19 mouse cellular contexts compared by ENCODE assay signal in the genomic region with DNA sequence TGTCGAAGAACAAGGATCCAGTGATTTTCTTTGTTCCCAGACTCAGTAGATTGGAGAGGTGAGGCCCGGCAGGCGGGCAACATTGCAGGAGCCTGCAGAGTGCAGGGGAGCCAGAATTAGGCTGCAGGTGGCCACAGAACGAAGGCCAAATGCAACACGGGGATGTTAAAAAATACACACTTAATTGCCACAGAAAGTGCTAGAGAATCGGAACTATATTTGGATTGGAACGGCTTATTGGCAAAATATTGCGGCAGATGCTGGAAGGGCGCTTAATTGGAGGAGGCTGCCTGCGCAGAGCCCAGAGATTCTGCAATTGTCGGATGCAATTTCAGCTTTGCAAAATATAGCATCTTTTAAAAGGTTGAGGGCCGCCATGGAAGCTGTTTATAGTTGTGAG. TPM values are rescaled to one million over a fixed set of nuclear protein-coding genes. Genes with fewer than 3 reads are reported as not detected.
DNase-seq lines count a peak whose midpoint lies in the region; ATAC-seq and TF ChIP-seq lines count a peak whose summit lies in the region.
"Had no signal": no experiment of that assay in that cellular context is flagged by ENCODE, and none has a peak within 500 bp of the region (broad histone marks: within the 10 kb centered on the region; RNA-seq: fewer than 3 reads in every experiment).

No protein-coding gene starts in this region.

- no peaks in the 10 kb centered on the region for H3K27me3 ChIP-seq in forebrain, embryonic 14.5 days (replicated peaks; ENCODE audit: control insufficient read depth, insufficient read depth, low read length)
- H3K27me3 ChIP-seq in forebrain, embryonic 13.5 days: no peaks in the 10 kb centered on the region
- H3K27me3 ChIP-seq in intestine, postnatal 0 days (replicated peaks; ENCODE audit: control insufficient read depth, insufficient read depth, low read length): no peaks in the 10 kb centered on the region
- H3K27me3 ChIP-seq: heart, embryonic 12.5 days; liver, embryonic 13.5 days; stomach, embryonic 15.5 days had no signal

- ATAC-seq in forebrain, embryonic 14.5 days: no peak
- ATAC-seq in forebrain, embryonic 13.5 days: no peak
- no peak for ATAC-seq in intestine, postnatal 0 days
- ATAC-seq: intestine, embryonic 16.5 days; lung, postnatal 0 days had no signal

- H3K4me3 ChIP-seq in forebrain, embryonic 14.5 days (ENCODE audit: low read depth, low read length): no peak overlapping the region
- H3K4me3 ChIP-seq in forebrain, embryonic 13.5 days: no peak overlapping the region
- no peak overlapping the region for H3K4me3 ChIP-seq in intestine, postnatal 0 days (ENCODE audit: low read depth, low read length)
- H3K4me3 ChIP-seq: heart, embryonic 12.5 days; limb, embryonic 10.5 days; liver, embryonic 13.5 days; stomach, embryonic 15.5 days had no signal

- H3K27ac ChIP-seq in forebrain, embryonic 14.5 days (ENCODE audit: low read depth, low read length): no peak overlapping the region
- H3K27ac ChIP-seq in forebrain, embryonic 13.5 days: no peak overlapping the region
- no peak overlapping the region for H3K27ac ChIP-seq in intestine, postnatal 0 days (ENCODE audit: low read depth, low read length)
- H3K27ac ChIP-seq: limb, embryonic 10.5 days; liver, embryonic 13.5 days; stomach, embryonic 15.5 days had no signal

- no peak overlapping the region for H3K9ac ChIP-seq in forebrain, embryonic 14.5 days (ENCODE audit: low read length)
- no peak overlapping the region for H3K9ac ChIP-seq in forebrain, embryonic 13.5 days
- H3K9ac ChIP-seq in intestine, postnatal 0 days (ENCODE audit: low read depth, low read length): no peak overlapping the region
- H3K9ac ChIP-seq: heart, embryonic 12.5 days; liver, embryonic 13.5 days; stomach, embryonic 15.5 days had no signal

- 83% methylated on average over 12 of the region's 12 CpGs for WGBS in forebrain, embryonic 14.5 days
- 87% methylated on average over 12 of the region's 12 CpGs for WGBS in forebrain, embryonic 13.5 days
- WGBS in intestine, postnatal 0 days: 89% methylated on average over 12 of the region's 12 CpGs

- H3K9me3 ChIP-seq in forebrain, embryonic 14.5 days (replicated peaks; ENCODE audit: control insufficient read depth, low read length): no peaks in the 10 kb centered on the region
- no peaks in the 10 kb centered on the region for H3K9me3 ChIP-seq in forebrain, embryonic 13.5 days (replicated peaks)
- no peaks in the 10 kb centered on the region for H3K9me3 ChIP-seq in intestine, postnatal 0 days (ENCODE audit: control insufficient read depth)
- H3K9me3 ChIP-seq: heart, embryonic 12.5 days; limb, embryonic 10.5 days; liver, embryonic 13.5 days; stomach, embryonic 15.5 days had no signal

- TF ChIP-seq CTCF in intestine, postnatal 0 days (IDR thresholded peaks at IDR 0.05; ENCODE audit: low read depth): no peak

- no peak overlapping the region for H3K4me2 ChIP-seq in forebrain, embryonic 14.5 days (ENCODE audit: low read length)
- no peak overlapping the region for H3K4me2 ChIP-seq in forebrain, embryonic 13.5 days
- H3K4me2 ChIP-seq in intestine, postnatal 0 days (replicated peaks; ENCODE audit: low read depth): no peak overlapping the region
- H3K4me2 ChIP-seq: heart, embryonic 12.5 days; liver, embryonic 13.5 days; stomach, embryonic 15.5 days had no signal

- peak; percentile 37 for DNase-seq in forebrain, embryonic 14.5 days (ENCODE audit: low spot score)
- peak; percentile 36 for DNase-seq in right cerebral cortex, adult 18-20 months
- no peak for DNase-seq in right cerebral cortex, postnatal 4 days
- DNase-seq in layer of hippocampus, postnatal 36 days: peak; percentile 62 to 71
- no peak for DNase-seq in kidney, postnatal 25 days
- DNase-seq: adrenal gland, postnatal 10 days; gastrocnemius, postnatal 36 days; kidney, postnatal 10 days; liver, embryonic 13.5 days; thymus, postnatal 36 days had no signal

- no peaks in the 10 kb centered on the region for H3K4me1 ChIP-seq in forebrain, embryonic 14.5 days (ENCODE audit: control insufficient read depth, insufficient read depth, low read length)
- no peaks in the 10 kb centered on the region for H3K4me1 ChIP-seq in forebrain, embryonic 13.5 days
- H3K4me1 ChIP-seq in intestine, postnatal 0 days (replicated peaks; ENCODE audit: control insufficient read depth, insufficient read depth, low read length): no peaks in the 10 kb centered on the region
- H3K4me1 ChIP-seq: heart, embryonic 12.5 days; limb, embryonic 10.5 days; liver, embryonic 13.5 days; stomach, embryonic 15.5 days had no signal

- no peaks in the 10 kb centered on the region for H3K36me3 ChIP-seq in forebrain, embryonic 14.5 days (ENCODE audit: control insufficient read depth, insufficient read depth, low read length)
- no peaks in the 10 kb centered on the region for H3K36me3 ChIP-seq in forebrain, embryonic 13.5 days (ENCODE audit: poor library complexity, severe bottlenecking)
- no peaks in the 10 kb centered on the region for H3K36me3 ChIP-seq in intestine, postnatal 0 days (ENCODE audit: control insufficient read depth, insufficient read depth)
- H3K36me3 ChIP-seq: heart, embryonic 12.5 days; limb, embryonic 10.5 days; liver, embryonic 13.5 days; stomach, embryonic 15.5 days had no signal

RNA-seq across cellular contexts. Expression of gene Adcy1, which starts 46.4 kb away (rescaled TPM):
- polyA plus RNA-seq in forebrain, embryonic 14.5 days (2014; fragmentation: Nextera tagmentation; extraction: Ambion mirVana): 5.0 and 7.9 TPM in 2 replicates
- 1.6 and 1.9 TPM in 2 replicates for polyA plus RNA-seq in forebrain, embryonic 13.5 days (2015; fragmentation: Nextera tagmentation; extraction: Ambion mirVana)
- total RNA-seq in layer of hippocampus, postnatal 36 days (2021): 100 to 1,000 TPM; 345 to 379 TPM
- polyA plus RNA-seq in intestine, postnatal 0 days (2015; fragmentation: Nextera tagmentation; extraction: Ambion mirVana): 0.40 and 0.52 TPM in 2 replicates
- total RNA-seq: hematopoietic stem cell, adult 5-6 weeks; megakaryocyte-erythroid progenitor cell, adult 5-6 weeks had no signal

Comparison
In these comparisons a context has a peak if more than half of its experiments do, and no peak if none do; other contexts are left out.
1. DNase-seq: peak in forebrain, embryonic 14.5 days (single experiment), right cerebral cortex, adult 18-20 months (single experiment) and layer of hippocampus, postnatal 36 days (2 of 2); none in right cerebral cortex, postnatal 4 days (single experiment) and kidney, postnatal 25 days (0 of 2).